Mouse (Mus musculus) splenic B cell, adult 2 months (primary cell): ENCODE measurements at regions not wholly inside any gene's neighbourhood (a gene's known extent, or its start where the extent isn't known, plus 50 kb on each side); places are given as distances from the start of the nearest gene placed in this dataset.

Source experiments
- DNase-seq: peaks from one replicate; pipeline ENCODE4 v3.0.0-alpha.2; 2011; ENCODE audit warnings: low read depth, low spot score
- H3K27me3 ChIP-seq: 2 replicates; pipeline ENCODE4 v1.6.1; 2012; ENCODE audit warnings: mild to moderate bottlenecking, low read length, moderate library complexity, mixed read lengths; ENCODE audit not compliant: control insufficient read depth, poor library complexity, insufficient read depth, severe bottlenecking
- H3K36me3 ChIP-seq: 2 replicates; pipeline ENCODE4 v1.6.1; 2012; ENCODE audit warnings: mild to moderate bottlenecking, low read length, moderate library complexity, mixed read lengths; ENCODE audit not compliant: control insufficient read depth, poor library complexity, insufficient read depth, severe bottlenecking

- DNase-seq: no peak
- Histone ChIP-seq H3K27me3 (no peaks in the 10 kb centered on the region), H3K36me3 (no peaks in the 10 kb centered on the region)
Observed at GRCm38 (mm10) chr15:51730805-51731412, 2153.8 kb upstream of the Gm7489 start.

GRCm38 (mm10) chr15:51734194-51734593 lies 2150.5 kb upstream of the Gm7489 start:
- no peaks in the 10 kb centered on the region for H3K36me3 ChIP-seq
- H3K27me3 ChIP-seq: no peaks in the 10 kb centered on the region; the same call in 1 of the 2 replicates
- DNase-seq: no peak
